Mouse (Mus musculus) leukemia stem cell, adult 10-12 weeks (primary cell): Measurements from ENCODE around the gene Trappc3l. TPM values are rescaled to one million over a fixed set of nuclear protein-coding genes. Genes with fewer than 3 reads are reported as not detected.

Experiments
- polyA plus RNA-seq: library from polyadenylated mRNA; stranded (reverse); fragments of >175 nt; gene quantifications from 2 replicates; pipeline ENCODE4 v1.2.3, GENCODE M21; 2012; ENCODE audit warnings: low replicate concordance

The Trappc3l gene
- not detected in 2 replicates for polyA plus RNA-seq

DNA sequence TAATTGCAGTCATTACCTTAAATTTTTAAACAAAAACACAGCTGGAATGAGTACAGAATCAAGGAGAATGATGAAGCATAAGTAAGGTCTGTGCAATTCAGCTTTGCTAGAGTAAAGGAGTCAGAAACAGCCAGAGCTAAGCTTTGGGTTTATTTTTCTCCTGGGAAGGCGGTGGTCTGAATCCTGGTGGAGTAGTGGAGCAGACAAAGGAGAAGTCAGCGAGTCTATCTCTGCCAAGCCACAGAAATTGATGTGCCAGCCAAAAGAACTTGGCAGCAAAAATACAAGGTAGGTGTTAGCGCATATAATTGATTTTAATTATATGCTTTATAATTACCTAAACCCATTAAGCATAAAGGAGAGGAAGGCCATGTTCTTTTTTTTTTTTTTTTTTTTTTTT, at the start of gene Trappc3l:
Trappc3l (plus strand) TSS at position 197 of the 400 bp plus-strand sequence.

GRCm38 (mm10) chr10:34019302-34020075, 17.9 kb upstream of the Trappc3l start, which contains the start of gene Rwdd1:
Rwdd1 (minus strand) TSS chr10:34019624.

GRCm38 (mm10) chr10:34044210-34044609, 6.8 kb downstream of the Trappc3l start, which contains the start of gene Calhm4:
Calhm4 (minus strand) TSS chr10:34044310.

GRCm38 (mm10) chr10:34096418-34096883, 59.1 kb downstream of the Trappc3l start, which contains the start of gene Calhm5:
Calhm5 (minus strand) TSS chr10:34096519.

GRCm38 (mm10) chr10:34127392-34128378, 90.3 kb downstream of the Trappc3l start, which contains the start of gene Calhm6:
Calhm6 (minus strand) TSS chr10:34127984.

Other genes starting within 250 kb of the Trappc3l start
- gene Sult3a1, start 179.9 kb upstream of the Trappc3l start, polyA plus RNA-seq = not detected in 2 replicates
- not detected in 2 replicates for gene Rsph4a, start 132.5 kb upstream of the Trappc3l start, polyA plus RNA-seq
- 1.3 and 2.7 TPM in 2 replicates for gene Zup1, start 86.3 kb upstream of the Trappc3l start, polyA plus RNA-seq
- gene Rwdd1, start 18.0 kb upstream of the Trappc3l start, polyA plus RNA-seq = 118 and 123 TPM in 2 replicates
- not detected in 2 replicates for gene Calhm4, start 6.7 kb downstream of the Trappc3l start, polyA plus RNA-seq
- gene Calhm5, start 58.9 kb downstream of the Trappc3l start, polyA plus RNA-seq = not detected in 2 replicates
- gene Calhm6, start 90.4 kb downstream of the Trappc3l start, polyA plus RNA-seq = 4.1 and 6.4 TPM in 2 replicates
- gene Dse, start 170.1 kb downstream of the Trappc3l start, polyA plus RNA-seq = 0.56 and 0.86 TPM in 2 replicates
- gene Tspyl1, start 244.6 kb downstream of the Trappc3l start, polyA plus RNA-seq = 12.4 and 21.9 TPM in 2 replicates